Mouse (Mus musculus) layer of hippocampus, adult 8-10 months (tissue): ENCODE data around the gene Rabep1. TPM values are rescaled to one million over a fixed set of nuclear protein-coding genes. Genes with fewer than 3 reads are reported as not detected.
"Not testable (repeated sequence)": the region's sequence is repeated elsewhere in the genome, so short reads cannot be mapped to it uniquely, and the experiment has no call there.

Experiments used
- DNase-seq, 2 experiments: peaks; one replicate each; pipeline ENCODE4 v3.0.0; 2022; ENCODE audit warnings: low spot score in 2 of 2
- total RNA-seq, 4 experiments: library from RNA; stranded (reverse); gene quantifications; 2 replicates each; pipeline ENCODE4 v1.2.4; 2022

Rabep1 gene
- total RNA-seq, 4 experiments from 2014 or later: 114 to 117 (median 116) TPM

DNA sequence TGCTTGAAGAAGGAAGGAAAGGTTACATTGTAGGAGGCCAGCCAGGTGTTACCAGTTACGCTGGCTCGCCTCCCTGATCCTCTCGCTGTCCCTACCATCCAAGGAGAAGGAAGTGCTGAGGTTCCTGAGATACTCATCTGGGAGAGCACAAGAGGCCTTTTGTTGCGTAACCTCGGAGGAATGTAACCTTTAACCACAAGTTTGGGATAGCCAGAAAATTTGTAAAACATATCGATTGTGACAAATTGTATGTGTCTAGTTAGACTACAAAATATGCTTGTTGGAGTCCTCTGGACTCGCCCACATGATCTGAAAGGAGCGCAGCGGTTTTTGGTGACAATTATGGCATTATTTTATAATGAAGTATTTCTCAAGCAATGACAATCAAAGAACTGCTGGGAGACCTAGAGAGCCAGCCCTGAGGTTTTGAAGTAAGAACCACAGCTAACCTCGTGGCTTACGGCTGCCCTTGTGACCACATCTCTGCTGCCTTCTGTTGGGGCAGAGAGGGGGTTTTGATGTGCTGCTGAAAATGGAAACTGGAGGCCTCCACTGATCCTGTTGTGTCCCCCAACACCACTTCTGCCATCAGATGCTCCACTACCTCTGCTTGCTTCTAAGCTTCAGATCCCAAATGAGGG lies 15.5 kb upstream of the Rabep1 start:
- no peak for DNase-seq

GRCm38 (mm10) chr11:70831201-70831600 lies 13.4 kb upstream of the Rabep1 start:
- DNase-seq: no peak

GRCm38 (mm10) chr11:70833408-70833807 lies 11.2 kb upstream of the Rabep1 start:
- no peak for DNase-seq

- DNase-seq: no peak
Observed at GRCm38 (mm10) chr11:70833831-70834230, 10.7 kb upstream of the Rabep1 start.

DNA sequence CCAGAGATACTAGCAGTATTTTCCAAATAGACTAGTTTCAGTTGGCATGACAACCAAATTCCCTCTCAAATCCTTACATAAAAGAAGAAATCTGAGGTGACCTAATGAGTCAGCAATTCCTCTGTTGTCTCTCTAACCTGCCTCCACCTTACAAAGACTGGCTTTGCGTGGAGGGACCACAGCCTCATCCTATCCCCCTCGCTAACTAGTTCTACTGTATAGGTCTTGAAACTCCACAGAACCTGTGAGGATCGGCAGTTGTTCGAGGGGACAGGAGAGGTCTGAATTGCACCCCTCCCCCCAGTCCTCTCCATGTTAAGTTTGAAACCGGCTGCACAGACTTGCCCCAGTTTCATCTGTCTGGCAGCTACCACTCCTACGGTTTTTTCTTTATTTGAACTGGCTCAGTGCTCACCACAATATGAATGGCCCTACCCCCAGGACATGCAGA lies 9.2 kb upstream of the Rabep1 start:
- no peak for DNase-seq

DNA sequence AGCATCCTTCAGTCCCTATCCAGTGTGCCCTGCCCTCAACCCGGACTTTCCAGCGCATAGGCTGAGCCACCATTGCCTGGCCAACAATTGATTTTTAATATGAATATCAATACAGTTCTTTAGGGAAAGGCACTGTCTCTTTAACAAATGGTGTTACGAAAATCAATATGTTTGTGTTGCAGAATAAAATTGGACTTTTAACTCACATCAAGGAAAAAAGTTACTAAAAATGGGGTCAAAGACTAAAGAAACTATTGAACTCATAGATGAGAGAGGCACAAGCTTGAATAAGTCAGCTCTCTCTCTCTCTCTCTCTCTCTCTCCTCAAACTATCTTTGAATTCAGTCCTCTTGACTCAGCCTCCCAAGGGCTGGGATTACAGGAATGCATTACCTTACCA lies 7.5 kb upstream of the Rabep1 start:
- no peak for DNase-seq

DNA sequence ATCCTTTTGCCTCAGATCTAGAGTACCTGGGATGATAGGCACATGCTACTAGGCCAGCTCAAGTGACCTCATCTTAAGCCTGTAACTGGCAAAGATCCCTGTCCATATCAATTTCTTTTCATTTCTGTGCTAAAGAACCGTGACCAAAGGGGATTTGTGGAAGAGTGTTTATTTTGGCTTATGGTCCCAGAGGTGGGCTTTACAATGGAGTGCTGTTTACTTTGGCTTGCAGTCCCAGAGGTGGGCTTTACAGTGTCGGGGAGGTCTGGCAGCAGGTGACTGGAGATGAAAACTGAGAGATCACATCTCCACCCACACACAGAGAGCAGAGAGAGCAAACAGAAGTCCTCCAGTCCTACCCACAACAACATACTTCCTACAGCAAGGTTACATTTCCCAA lies 6.0 kb upstream of the Rabep1 start:
- DNase-seq: no peak

- DNase-seq: no peak
Observed at GRCm38 (mm10) chr11:70842983-70843382, 1.6 kb upstream of the Rabep1 start.

DNA sequence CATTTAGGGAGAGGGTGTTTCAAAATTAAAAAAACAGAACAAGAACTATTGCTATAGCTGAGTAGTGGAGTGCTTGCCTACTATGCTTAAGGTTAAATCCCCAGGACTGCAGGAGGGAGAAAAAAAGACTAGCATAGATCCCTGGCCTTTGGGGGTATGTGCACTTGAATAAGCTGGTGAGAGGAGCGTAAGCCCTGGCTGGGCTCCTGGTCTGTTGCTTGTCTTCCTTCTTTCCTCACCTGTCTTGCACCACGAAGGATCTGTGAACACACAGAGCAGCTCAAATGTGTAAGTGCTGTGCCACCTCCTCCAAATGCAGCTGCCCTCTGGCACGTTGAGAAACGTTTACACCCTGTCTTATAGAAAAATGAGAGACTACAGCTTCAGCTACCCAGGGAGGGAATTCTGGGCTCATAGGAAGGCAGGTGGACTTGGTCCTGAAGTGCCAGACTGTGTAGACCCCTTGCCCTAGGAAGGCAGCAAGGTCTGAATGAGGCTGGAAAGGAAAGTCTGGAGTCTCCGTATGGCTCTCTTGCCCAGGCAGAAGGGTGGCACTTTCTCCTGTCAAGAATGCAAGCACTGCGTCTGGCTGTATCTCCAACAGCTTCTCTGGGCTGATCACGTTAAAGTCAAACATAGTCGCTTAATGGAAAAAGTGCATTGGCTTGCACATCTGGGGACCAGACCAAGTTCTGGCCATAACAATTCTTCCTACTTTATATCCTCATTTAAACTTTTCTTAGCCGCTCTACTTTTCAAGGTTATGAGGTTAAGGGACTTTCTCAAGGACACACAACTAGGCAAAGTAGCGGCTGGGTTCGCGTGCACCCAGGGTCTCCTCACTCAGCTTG lies 652 bp upstream of the Rabep1 start:
- DNase-seq: peak in 1 of 2 experiments; percentile 18

DNA sequence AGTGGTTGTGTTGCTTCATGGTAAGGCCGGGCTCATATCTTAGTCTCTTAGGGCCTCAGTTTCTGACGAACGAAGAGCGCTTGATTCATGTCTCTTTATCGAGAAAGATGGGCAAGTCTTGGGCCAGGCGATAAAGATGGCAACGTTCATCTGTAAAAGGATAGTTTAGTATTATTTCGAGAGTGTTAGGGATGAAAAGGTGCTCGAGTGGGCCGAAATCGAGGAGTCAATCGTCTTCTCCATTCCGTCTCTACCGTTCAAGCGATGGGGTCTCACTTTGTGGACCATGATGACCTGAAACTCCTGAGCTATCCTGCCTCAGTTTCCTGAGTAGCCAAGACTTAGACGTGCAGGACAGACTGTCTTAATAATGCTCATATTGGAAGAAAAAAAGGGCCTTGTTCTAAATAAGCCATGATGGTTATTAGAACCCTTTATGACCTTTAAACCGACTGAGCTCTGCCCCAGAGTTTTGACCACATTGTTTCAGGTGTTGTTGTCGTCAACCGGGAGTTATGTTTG lies 940 bp downstream of the Rabep1 start:
- no peak for DNase-seq

DNA sequence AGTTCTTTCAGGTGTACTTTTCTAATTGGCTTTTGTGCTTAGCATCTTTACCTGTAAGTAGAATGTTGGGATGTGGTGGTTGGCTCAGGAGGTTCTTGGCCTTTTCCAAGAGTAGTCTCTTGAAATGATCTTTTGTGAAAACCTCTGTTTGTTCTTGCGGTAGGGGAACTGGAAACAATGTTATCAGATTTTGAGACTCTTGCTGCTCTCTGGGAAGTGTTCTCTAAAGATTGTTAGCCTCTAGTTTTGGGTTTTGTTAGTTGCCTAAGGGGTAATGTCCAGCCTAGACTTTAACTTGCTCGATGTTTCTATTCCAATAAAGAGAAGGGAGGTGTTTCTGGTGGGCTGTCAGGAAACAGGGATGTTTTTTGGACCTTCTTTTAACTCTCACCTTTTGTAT lies 1.5 kb downstream of the Rabep1 start:
- DNase-seq: no peak

DNA sequence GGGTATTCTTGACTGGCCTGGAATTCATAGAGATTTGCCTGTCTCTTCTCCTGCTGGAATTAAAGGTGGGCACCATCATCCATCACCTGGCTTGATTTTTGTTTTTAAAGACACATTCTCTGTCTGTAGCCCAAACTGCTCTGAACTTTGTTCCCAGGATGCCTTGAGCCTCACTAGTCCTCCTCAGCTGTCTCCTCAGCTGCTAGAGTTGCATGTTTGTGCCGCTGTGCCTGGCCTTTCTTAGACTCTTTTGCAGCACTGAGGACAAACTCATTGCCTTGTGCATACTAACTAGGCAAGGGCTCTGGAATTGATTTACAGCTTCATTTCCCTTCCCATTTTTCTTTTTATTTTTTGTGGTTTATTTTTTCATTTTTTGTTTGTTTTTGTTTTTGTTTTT lies 15.8 kb downstream of the Rabep1 start:
- DNase-seq: no peak

GRCm38 (mm10) chr11:70863204-70863603 lies 18.6 kb downstream of the Rabep1 start:
- DNase-seq: not testable (repeated sequence)

GRCm38 (mm10) chr11:70865223-70865622 lies 20.6 kb downstream of the Rabep1 start:
- no peak for DNase-seq

DNA sequence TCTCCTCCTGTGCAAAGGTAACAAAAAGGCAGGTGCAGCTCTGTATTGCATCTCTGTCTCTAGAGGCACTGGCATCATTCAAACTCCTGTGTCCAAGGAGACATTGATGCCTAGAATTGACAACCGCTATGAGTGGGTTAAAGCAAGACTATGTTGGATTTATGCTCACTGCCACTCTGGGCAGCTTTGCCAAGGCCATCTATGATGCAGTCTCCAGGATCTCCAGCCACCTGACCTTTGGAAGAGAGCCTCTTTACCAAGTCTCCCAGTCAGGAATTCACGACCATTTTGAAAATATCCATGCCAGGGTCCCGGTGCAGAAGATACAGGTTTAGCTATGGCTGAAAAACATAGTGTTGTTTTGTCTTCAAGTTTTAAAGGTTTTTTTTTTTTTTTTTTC lies 24.7 kb downstream of the Rabep1 start:
- DNase-seq: no peak

GRCm38 (mm10) chr11:70869811-70870210 lies 25.2 kb downstream of the Rabep1 start:
- no peak for DNase-seq

GRCm38 (mm10) chr11:70870407-70870806 lies 25.8 kb downstream of the Rabep1 start:
- DNase-seq: peak; percentile 62 to 74

- DNase-seq: no peak
Observed at GRCm38 (mm10) chr11:70871110-70871509, 26.5 kb downstream of the Rabep1 start.

DNA sequence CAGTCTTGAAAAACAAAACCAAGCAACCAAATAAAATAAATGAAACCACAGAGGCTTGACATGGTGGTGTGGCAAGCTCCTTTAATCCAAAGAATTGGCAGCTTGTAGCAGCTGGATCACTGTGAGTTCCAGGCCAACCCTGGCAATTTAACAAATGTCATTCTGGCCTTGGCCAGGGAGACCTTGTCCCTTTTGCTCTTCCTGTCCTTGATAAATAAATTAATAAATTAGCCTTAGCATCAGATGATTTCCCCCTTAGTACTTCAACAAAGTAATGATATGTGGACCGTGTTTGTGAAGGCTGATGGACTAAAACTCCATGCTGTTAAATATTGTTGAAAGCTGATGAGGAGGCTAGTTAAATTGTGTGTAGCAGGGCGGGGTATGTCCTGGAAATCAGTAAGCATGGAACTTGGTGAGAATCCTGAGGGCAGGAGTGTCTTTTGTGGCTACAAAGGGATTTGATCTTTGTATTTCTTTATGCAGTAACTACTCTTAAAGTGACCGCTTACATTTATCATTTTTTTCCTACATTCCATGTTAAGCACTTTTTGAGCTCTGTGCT lies 27.3 kb downstream of the Rabep1 start:
- peak in 1 of 2 experiments; percentile 24 for DNase-seq

DNA sequence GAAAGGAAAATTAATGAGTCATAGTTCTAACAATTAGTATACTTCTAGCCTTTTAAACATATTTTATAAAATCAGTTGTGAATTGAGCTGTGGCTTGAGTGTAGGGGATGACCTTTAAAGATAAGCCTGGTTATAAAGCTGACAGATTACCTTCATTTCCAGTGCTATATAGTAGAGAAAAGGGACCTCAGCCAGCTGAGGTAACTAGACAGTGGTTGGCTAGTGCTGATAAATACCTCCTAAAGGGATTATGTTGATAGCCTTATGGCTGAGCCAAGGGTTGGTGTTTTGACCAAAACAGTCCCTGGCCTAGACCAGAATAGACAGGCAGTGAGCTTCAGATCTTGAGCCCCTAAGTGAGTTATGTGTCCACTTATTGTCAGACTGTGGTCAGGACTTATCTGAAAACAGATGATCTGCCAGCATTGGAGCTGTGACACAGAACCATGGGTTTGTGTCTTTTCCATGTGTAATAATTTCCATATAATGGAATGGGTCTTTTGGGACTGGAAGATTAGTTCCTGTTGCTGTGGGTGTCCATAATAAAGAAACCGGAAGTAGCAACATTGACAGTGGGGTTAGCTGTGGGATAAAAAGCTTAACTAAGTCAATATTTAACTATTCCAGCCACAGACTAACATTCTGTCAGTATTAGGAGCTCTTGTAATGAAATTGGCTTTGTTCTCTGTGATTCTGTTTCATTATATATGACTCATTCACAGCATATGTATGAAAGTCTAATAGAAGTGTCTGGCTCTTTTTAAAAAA lies 29.5 kb downstream of the Rabep1 start:
- no peak for DNase-seq

DNA sequence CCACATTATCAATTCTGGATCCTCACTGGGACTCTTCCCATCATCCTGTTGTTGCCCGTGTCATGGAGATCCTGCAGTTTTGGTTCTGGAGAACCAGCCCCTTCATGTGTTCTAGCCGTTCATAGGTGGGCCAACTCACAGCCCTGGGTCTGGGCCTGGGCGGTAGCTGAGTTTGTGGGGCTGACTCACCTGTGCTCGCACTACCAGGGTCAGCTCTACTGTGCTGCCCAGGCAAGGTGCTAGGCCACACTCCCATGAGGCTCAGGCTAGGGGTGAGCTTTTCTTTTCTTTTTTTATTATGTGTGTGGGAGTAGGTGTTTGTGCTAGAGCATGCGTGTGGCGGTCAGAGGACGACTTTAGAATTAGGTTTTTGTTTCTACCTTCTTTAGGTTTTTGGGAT lies 33.1 kb downstream of the Rabep1 start:
- DNase-seq: no peak
